Mouse (Mus musculus) C2C12 (cell line): ENCODE data around the gene Alox5. TPM values are rescaled to one million over a fixed set of nuclear protein-coding genes. Genes with fewer than 3 reads are reported as not detected.

Experiments
- H3K27me3 ChIP-seq: one replicate; pipeline ENCODE4 v1.6.1; 2011; ENCODE audit not compliant: control insufficient read depth, insufficient read depth, insufficient read length
- H3K36me3 ChIP-seq: one replicate; pipeline ENCODE4 v1.6.1; 2011; ENCODE audit not compliant: control insufficient read depth, insufficient read depth
- H3K4me3 ChIP-seq: one replicate; pipeline ENCODE4 v1.5.1; 2011; ENCODE audit warnings: mild to moderate bottlenecking, control low read depth; ENCODE audit not compliant: poor library complexity, insufficient read depth, severe bottlenecking
- H3K79me2 ChIP-seq: one replicate; pipeline ENCODE4 v1.6.1; 2011; ENCODE audit not compliant: control insufficient read depth, insufficient read depth
- H3K79me3 ChIP-seq: one replicate; pipeline ENCODE4 v1.6.1; 2011; ENCODE audit warnings: low read depth, control low read depth
- H3ac ChIP-seq: one replicate; pipeline ENCODE3; 2011; ENCODE audit warnings: low read depth; ENCODE audit not compliant: control insufficient read depth, insufficient read length
- CEBPB ChIP-seq: IDR thresholded peaks from one replicate; pipeline ENCODE4 v1.6.1; 2011; ENCODE audit warnings: low read depth, mild to moderate bottlenecking, control low read depth, moderate library complexity
- CTCF ChIP-seq: IDR thresholded peaks from one replicate; pipeline ENCODE4 v1.5.1; 2011; ENCODE audit not compliant: control insufficient read depth, insufficient read depth, insufficient read length
- FOSL1 ChIP-seq: IDR thresholded peaks from one replicate; pipeline ENCODE4 v1.8.0; 2011; ENCODE audit warnings: mild to moderate bottlenecking, low read length; ENCODE audit not compliant: poor library complexity, insufficient read depth, severe bottlenecking
- MAX ChIP-seq: IDR thresholded peaks from one replicate; pipeline ENCODE4 v1.6.1; 2011; ENCODE audit warnings: mild to moderate bottlenecking, control low read depth
- MYOD1 ChIP-seq: IDR thresholded peaks from one replicate; pipeline ENCODE4 v1.6.1; 2011; ENCODE audit warnings: low read depth; ENCODE audit not compliant: control insufficient read depth, insufficient read length
- MYOG ChIP-seq: IDR thresholded peaks from one replicate; pipeline ENCODE4 v1.6.1; 2011; ENCODE audit not compliant: control insufficient read depth, insufficient read length; ENCODE audit errors: extremely low read depth
- USF1 ChIP-seq: IDR thresholded peaks from one replicate; pipeline ENCODE4 v1.6.1; 2011; ENCODE audit warnings: low read depth, mild to moderate bottlenecking, control low read depth, moderate library complexity
- polyA plus RNA-seq: library from polyadenylated mRNA; unstranded; fragments of >200 nt; fragmentation: generic; extraction: Trizol; gene quantifications from one replicate; pipeline ENCODE4 v1.2.1, GENCODE M21; 2012; ENCODE audit warnings: missing spikeins

Gene Alox5
- polyA plus RNA-seq, 1 experiment, result 7.1 TPM

GRCm38 (mm10) chr6:116410436-116410835, 50.5 kb downstream of the Alox5 start:
- H3ac ChIP-seq, result no peak overlapping the region
- no peaks in the 10 kb centered on the region for H3K27me3 ChIP-seq
- no peaks in the 10 kb centered on the region for H3K79me3 ChIP-seq
- no peak for TF ChIP-seq MYOG
- no peak for TF ChIP-seq MAX
- no peak for TF ChIP-seq USF1
- TF ChIP-seq CEBPB, result no peak
- TF ChIP-seq FOSL1, result no peak
- TF ChIP-seq MYOD1, result no peak
- TF ChIP-seq CTCF, result no peak
- no peak overlapping the region for H3K4me3 ChIP-seq
- H3K36me3 ChIP-seq, result peaks cover 9% of the 10 kb centered on the region
- H3K79me2 ChIP-seq, result no peaks in the 10 kb centered on the region

GRCm38 (mm10) chr6:116407956-116408657, 52.9 kb downstream of the Alox5 start:
- Histone ChIP-seq H3K4me3 (no peak overlapping the region), H3ac (peak overlapping the region; percentile 10), H3K79me2 (no peaks in the 10 kb centered on the region), H3K79me3 (no peaks in the 10 kb centered on the region), H3K36me3 (peaks cover 9% of the 10 kb centered on the region), H3K27me3 (no peaks in the 10 kb centered on the region)
- TF ChIP-seq CEBPB, result peak; percentile 7
- no peak for TF ChIP-seq MYOG
- TF ChIP-seq CTCF, result no peak
- TF ChIP-seq MAX, result peak; percentile 37
- TF ChIP-seq FOSL1, result peak; percentile 32
- TF ChIP-seq MYOD1, result peak; percentile 96
- TF ChIP-seq USF1, result no peak

- Histone ChIP-seq H3ac (no peak overlapping the region), H3K4me3 (no peak overlapping the region), H3K36me3 (peaks cover 9% of the 10 kb centered on the region), H3K79me2 (no peaks in the 10 kb centered on the region), H3K27me3 (no peaks in the 10 kb centered on the region), H3K79me3 (no peaks in the 10 kb centered on the region)
- TF ChIP-seq MYOG, result no peak
- TF ChIP-seq MAX, result no peak
- TF ChIP-seq USF1, result no peak
- no peak for TF ChIP-seq CEBPB
Measured at GRCm38 (mm10) chr6:116407216-116407615, 53.8 kb downstream of the Alox5 start.

- TF ChIP-seq MAX (peak; percentile 30), FOSL1 (peak; percentile 52), CEBPB (no peak), CTCF (no peak), USF1 (peak; percentile 66), MYOD1 (peak; percentile 59)
- no peaks in the 10 kb centered on the region for H3K79me2 ChIP-seq
- H3K36me3 ChIP-seq, result peaks cover 9% of the 10 kb centered on the region
- H3ac ChIP-seq, result peak overlapping the region; percentile 49
- no peaks in the 10 kb centered on the region for H3K27me3 ChIP-seq
- H3K79me3 ChIP-seq, result no peaks in the 10 kb centered on the region
- H3K4me3 ChIP-seq, result no peak overlapping the region
Measured at GRCm38 (mm10) chr6:116406680-116407079, 54.3 kb downstream of the Alox5 start.

GRCm38 (mm10) chr6:116406152-116406551, 54.8 kb downstream of the Alox5 start:
- TF ChIP-seq USF1 (peak; percentile 55), CEBPB (no peak), MYOG (no peak), FOSL1 (no peak), CTCF (no peak), MYOD1 (peak; percentile 91)
- Histone ChIP-seq H3K27me3 (no peaks in the 10 kb centered on the region), H3K79me2 (no peaks in the 10 kb centered on the region), H3K79me3 (no peaks in the 10 kb centered on the region), H3ac (no peak overlapping the region), H3K4me3 (no peak overlapping the region), H3K36me3 (peaks cover 12% of the 10 kb centered on the region)

- Histone ChIP-seq H3K79me3 (no peaks in the 10 kb centered on the region), H3ac (peak overlapping the region; percentile 3), H3K27me3 (no peaks in the 10 kb centered on the region), H3K36me3 (peaks cover 9% of the 10 kb centered on the region), H3K4me3 (no peak overlapping the region), H3K79me2 (no peaks in the 10 kb centered on the region)
- TF ChIP-seq MAX (no peak), MYOD1 (peak; percentile 2)
Measured at GRCm38 (mm10) chr6:116405715-116406114, 55.3 kb downstream of the Alox5 start.
